Mouse (Mus musculus): ENCODE data around the gene Ap5m1.
A peak's percentile ranks its signal among the peaks of the same experiment; 100 is the strongest.
"Not testable (repeated sequence)": the region's sequence is repeated elsewhere in the genome, so short reads cannot be mapped to it uniquely, and the experiment has no call there.

The Ap5m1 gene

GRCm38 (mm10) chr14:49065529-49066273 lies at the start of gene Ap5m1:
Gene Ap5m1, plus strand, starts transcription at chr14:49066097.
- DNase-seq = no peak

- no peak for DNase-seq
Measured at GRCm38 (mm10) chr14:49019765-49020164, 46.1 kb upstream of the Ap5m1 start.

GRCm38 (mm10) chr14:49027040-49027778 lies 38.7 kb upstream of the Ap5m1 start:
- peak; percentile 53 to 62 for DNase-seq

GRCm38 (mm10) chr14:49027779-49028368 lies 38.0 kb upstream of the Ap5m1 start:
- DNase-seq = no peak

- no peak for DNase-seq
Measured at GRCm38 (mm10) chr14:49028991-49029390, 36.9 kb upstream of the Ap5m1 start.

- DNase-seq = no peak
Measured at GRCm38 (mm10) chr14:49045610-49046009, 20.3 kb upstream of the Ap5m1 start.

GRCm38 (mm10) chr14:49049492-49049891 lies 16.4 kb upstream of the Ap5m1 start:
- DNase-seq = no peak

- DNase-seq = no peak
Measured at GRCm38 (mm10) chr14:49063838-49064237, 2.1 kb upstream of the Ap5m1 start.

- peak; percentile 98 to 99 for DNase-seq
Measured at GRCm38 (mm10) chr14:49066274-49066823, 452 bp downstream of the Ap5m1 start, which contains the start of gene Exoc5. Gene Exoc5, minus strand, starts transcription at chr14:49066653.

- DNase-seq = no peak
Measured at GRCm38 (mm10) chr14:49072837-49073236, 6.9 kb downstream of the Ap5m1 start.

- no peak for DNase-seq
Measured at GRCm38 (mm10) chr14:49073896-49074295, 8.0 kb downstream of the Ap5m1 start.

- DNase-seq = no peak
Measured at GRCm38 (mm10) chr14:49074361-49074760, 8.5 kb downstream of the Ap5m1 start.

- no peak for DNase-seq
Measured at GRCm38 (mm10) chr14:49078820-49079219, 12.9 kb downstream of the Ap5m1 start.

GRCm38 (mm10) chr14:49086522-49086921 lies 20.6 kb downstream of the Ap5m1 start:
- DNase-seq = no peak

GRCm38 (mm10) chr14:49088155-49089048 lies 22.5 kb downstream of the Ap5m1 start:
- DNase-seq = peak in 1 of 2 experiments; percentile 10

GRCm38 (mm10) chr14:49089461-49090058 lies 23.7 kb downstream of the Ap5m1 start:
- no peak for DNase-seq

- DNase-seq = no peak
Measured at GRCm38 (mm10) chr14:49090102-49090501, 24.2 kb downstream of the Ap5m1 start.

- no peak for DNase-seq
Measured at GRCm38 (mm10) chr14:49091277-49091676, 25.4 kb downstream of the Ap5m1 start.

GRCm38 (mm10) chr14:49091755-49092154 lies 25.9 kb downstream of the Ap5m1 start:
- DNase-seq = not testable (repeated sequence)

- peak; percentile 85 for DNase-seq
Measured at GRCm38 (mm10) chr14:49118381-49118780, 52.5 kb downstream of the Ap5m1 start.

GRCm38 (mm10) chr14:49121723-49122122 lies 55.8 kb downstream of the Ap5m1 start:
- no peak for DNase-seq

Data from kidney, postnatal 4 days (tissue).